Mouse (Mus musculus): ENCODE measurements around the gene Kansl1l. TPM values are rescaled to one million over a fixed set of nuclear protein-coding genes. Genes with fewer than 3 reads are reported as not detected.
"Not testable (repeated sequence)": the region's sequence is repeated elsewhere in the genome, so short reads cannot be mapped to it uniquely, and the experiment has no call there.

Gene Kansl1l
- polyA plus RNA-seq, 1 experiment: not detected

DNA sequence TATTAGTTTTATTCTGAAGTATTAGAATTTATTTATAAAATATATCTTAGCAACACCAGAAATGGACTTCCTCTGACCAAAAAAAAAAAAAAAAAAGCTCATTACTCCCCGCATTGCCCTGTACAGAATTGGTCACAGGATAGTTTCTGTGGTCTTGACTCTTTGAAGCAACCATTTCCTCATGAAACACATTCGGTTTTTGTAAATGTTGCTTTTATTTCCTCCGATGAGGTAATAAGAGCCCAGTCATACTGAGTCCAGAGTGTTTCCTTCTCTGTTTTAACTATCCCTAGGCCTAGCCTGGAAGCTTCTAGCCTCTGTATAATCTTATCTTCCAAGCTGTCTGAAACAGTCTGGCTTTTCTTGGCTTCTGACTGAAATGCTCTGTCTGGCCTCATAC, 104.5 kb downstream of the Kansl1l start:
- TF ChIP-seq POLR2A (IDR thresholded peaks at IDR 0.05; ENCODE audit: insufficient read depth, low read depth, low read length) (no peak), CTCF (IDR thresholded peaks at IDR 0.05; ENCODE audit: insufficient read depth, low read depth, low read length) (no peak)
- WGBS: 92% methylated on average over 3 of the region's 3 CpGs
- H3K4me3 ChIP-seq (ENCODE audit: insufficient read depth, low read depth, low read length): no peak overlapping the region
- H3K27ac ChIP-seq (ENCODE audit: insufficient read depth, low read depth, low read length): no peak overlapping the region
- H3K4me1 ChIP-seq (ENCODE audit: control insufficient read depth, insufficient read depth, low read length): no peaks in the 10 kb centered on the region

- WGBS: 52% methylated on average over 6 of the region's 6 CpGs
Measured at GRCm38 (mm10) chr1:66704523-66704922, 112.8 kb downstream of the Kansl1l start.

DNA sequence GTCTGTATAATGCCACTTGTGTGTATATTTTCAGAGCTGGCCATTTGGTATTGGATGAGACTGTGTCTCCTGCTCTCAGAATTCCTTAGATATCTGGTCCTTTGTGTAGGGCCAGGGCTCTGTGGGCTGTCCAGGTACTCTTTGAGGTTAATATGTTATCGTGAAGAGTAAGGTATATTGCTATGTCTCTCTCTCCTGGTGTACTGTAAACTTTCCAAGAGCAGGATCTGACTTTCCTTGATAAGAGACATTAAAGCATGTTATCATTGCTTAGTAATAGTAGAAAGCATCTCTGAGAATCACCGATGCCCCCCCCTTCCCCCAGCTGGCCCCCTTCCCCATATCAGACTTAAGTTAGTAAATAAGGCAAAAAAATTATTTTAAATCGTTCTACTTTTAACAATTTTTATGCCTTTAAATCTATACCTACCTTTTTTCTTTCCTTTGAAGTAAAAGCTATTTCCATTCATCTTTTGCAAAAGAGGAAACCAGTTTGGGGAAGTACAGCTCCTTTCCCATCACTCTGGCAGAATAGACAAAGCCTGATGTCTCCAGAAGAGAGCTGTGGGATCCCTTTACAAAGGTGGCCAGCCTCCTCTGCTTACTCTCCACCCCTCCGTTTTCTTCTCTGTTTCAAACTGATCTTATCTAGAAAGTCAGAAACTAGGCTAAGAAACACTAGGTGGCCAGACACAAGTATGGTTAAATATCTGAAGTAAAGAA, 114.6 kb downstream of the Kansl1l start:
- TF ChIP-seq CTCF (IDR thresholded peaks at IDR 0.05; ENCODE audit: insufficient read depth, low read depth, low read length): no peak
- TF ChIP-seq POLR2A (IDR thresholded peaks at IDR 0.05; ENCODE audit: insufficient read depth, low read depth, low read length): no peak
- WGBS: 91% methylated on average over 4 of the region's 4 CpGs
- no peak overlapping the region for H3K27ac ChIP-seq (ENCODE audit: insufficient read depth, low read depth, low read length)
- H3K4me1 ChIP-seq (ENCODE audit: control insufficient read depth, insufficient read depth, low read length): peaks cover 2% of the 10 kb centered on the region; the same call in 1 of the 2 replicates
- H3K4me3 ChIP-seq (ENCODE audit: insufficient read depth, low read depth, low read length): no peak overlapping the region

More at GRCm38 (mm10) chr1:66704523-66704922, 112.8 kb downstream of the Kansl1l start:
- Histone ChIP-seq H3K4me3 (ENCODE audit: insufficient read depth, low read depth, low read length) (no peak overlapping the region), H3K27ac (ENCODE audit: insufficient read depth, low read depth, low read length) (no peak overlapping the region), H3K4me1 (ENCODE audit: control insufficient read depth, insufficient read depth, low read length) (peaks cover 2% of the 10 kb centered on the region; the same call in 1 of the 2 replicates)
- TF ChIP-seq POLR2A (IDR thresholded peaks at IDR 0.05; ENCODE audit: insufficient read depth, low read depth, low read length): no peak
- TF ChIP-seq CTCF (IDR thresholded peaks at IDR 0.05; ENCODE audit: insufficient read depth, low read depth, low read length): no peak

DNA sequence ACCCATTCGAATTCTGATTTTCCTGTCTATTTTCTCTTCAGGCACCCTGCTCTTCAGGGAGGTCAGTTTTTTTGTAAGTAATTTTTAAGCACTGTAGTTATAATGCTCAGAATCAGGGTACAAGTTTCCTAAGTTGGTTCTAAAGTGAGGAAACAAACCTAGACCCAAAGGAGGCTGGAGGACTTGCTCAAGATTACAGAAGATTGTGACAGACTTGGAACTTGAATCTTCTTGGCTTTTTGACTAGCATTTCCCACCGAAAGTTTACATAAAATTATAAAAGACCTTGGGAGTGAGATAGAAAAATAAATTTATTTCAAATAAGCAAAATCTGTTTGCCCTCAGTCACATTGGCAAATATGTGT, 115.8 kb downstream of the Kansl1l start:
- Histone ChIP-seq H3K27ac (ENCODE audit: insufficient read depth, low read depth, low read length) (no peak overlapping the region), H3K4me3 (ENCODE audit: insufficient read depth, low read depth, low read length) (peak overlapping the region; percentile 76), H3K4me1 (ENCODE audit: control insufficient read depth, insufficient read depth, low read length) (peaks cover 2% of the 10 kb centered on the region; the same call in 1 of the 2 replicates)
- 25% methylated on average over 2 of the region's 2 CpGs for WGBS
- TF ChIP-seq CTCF (IDR thresholded peaks at IDR 0.05; ENCODE audit: insufficient read depth, low read depth, low read length) (no peak), POLR2A (IDR thresholded peaks at IDR 0.05; ENCODE audit: insufficient read depth, low read depth, low read length) (no peak)

GRCm38 (mm10) chr1:66700693-66701575, 116.4 kb downstream of the Kansl1l start, which contains the start of gene Rpe:
Gene Rpe, plus strand, starts transcription at chr1:66700831.
- TF ChIP-seq POLR2A (IDR thresholded peaks at IDR 0.05; ENCODE audit: insufficient read depth, low read depth, low read length): peak; percentile 84
- TF ChIP-seq CTCF (IDR thresholded peaks at IDR 0.05; ENCODE audit: insufficient read depth, low read depth, low read length): no peak
- WGBS: under 1% methylated on average over 73 of the region's 73 CpGs
- peak within 1 kb of the TSS; percentile 76 for H3K4me3 ChIP-seq (ENCODE audit: insufficient read depth, low read depth, low read length)
- H3K27ac ChIP-seq (ENCODE audit: insufficient read depth, low read depth, low read length): peak within 1 kb of the TSS; percentile 24; the same call in 1 of the 2 replicates
- peaks cover 2% of the 10 kb centered on the region; the same call in 1 of the 2 replicates for H3K4me1 ChIP-seq (ENCODE audit: control insufficient read depth, insufficient read depth, low read length)

DNA sequence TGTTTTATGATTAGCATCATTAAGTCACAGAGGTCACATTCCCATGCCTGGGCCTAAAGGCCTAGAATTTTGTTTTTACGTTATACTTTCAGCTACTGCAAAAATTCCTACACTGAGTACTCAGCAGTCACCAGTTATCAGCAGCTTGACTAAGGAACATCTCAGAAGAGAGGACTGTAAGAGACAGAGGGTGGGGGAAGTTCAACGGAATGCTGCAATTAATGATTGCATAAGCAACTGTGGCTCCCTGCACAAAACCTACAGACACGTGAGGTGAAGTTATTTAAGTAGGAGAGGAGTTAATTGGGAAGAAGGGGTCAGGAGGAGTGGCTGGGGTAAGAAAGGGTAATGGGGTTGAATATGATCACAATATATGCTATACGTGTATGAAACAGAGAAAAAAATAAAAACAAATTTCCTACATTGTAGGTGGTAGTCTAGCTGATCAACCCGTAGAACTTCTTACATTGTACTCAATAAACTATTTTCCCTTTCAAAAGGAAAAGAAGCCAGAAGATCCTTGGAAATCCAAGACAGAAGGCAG, 117.1 kb downstream of the Kansl1l start:
- TF ChIP-seq POLR2A (IDR thresholded peaks at IDR 0.05; ENCODE audit: insufficient read depth, low read depth, low read length) (no peak), CTCF (IDR thresholded peaks at IDR 0.05; ENCODE audit: insufficient read depth, low read depth, low read length) (no peak)
- Histone ChIP-seq H3K27ac (ENCODE audit: insufficient read depth, low read depth, low read length) (peak overlapping the region; percentile 24; the same call in 1 of the 2 replicates), H3K4me3 (ENCODE audit: insufficient read depth, low read depth, low read length) (peak overlapping the region; percentile 76), H3K4me1 (ENCODE audit: control insufficient read depth, insufficient read depth, low read length) (peaks cover 2% of the 10 kb centered on the region; the same call in 1 of the 2 replicates)
- WGBS: 26% methylated on average over 5 of the region's 5 CpGs

DNA sequence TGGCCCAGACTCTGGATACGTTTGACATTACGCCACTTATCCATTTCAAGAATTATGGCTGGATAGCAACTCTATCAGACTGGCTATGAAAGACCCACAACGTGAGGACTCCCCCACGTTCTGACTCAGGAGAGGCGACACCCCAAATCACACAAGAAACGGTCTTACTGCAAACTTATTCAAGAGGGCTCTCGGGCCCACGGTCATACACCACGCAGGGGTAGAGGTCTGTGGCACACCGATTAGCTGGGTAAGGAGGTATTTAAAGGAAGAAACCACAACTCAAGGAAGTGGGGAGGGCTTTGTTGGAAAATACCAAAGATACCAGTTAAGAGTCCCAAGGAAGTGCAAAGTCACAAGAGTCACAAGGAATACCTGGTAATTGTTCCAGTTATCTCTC, 117.7 kb downstream of the Kansl1l start:
- H3K4me3 ChIP-seq (ENCODE audit: insufficient read depth, low read depth, low read length); H3K4me1 ChIP-seq (ENCODE audit: control insufficient read depth, insufficient read depth, low read length); H3K27ac ChIP-seq (ENCODE audit: insufficient read depth, low read depth, low read length): not testable (repeated sequence)
- WGBS: 89% methylated on average over 10 of the region's 10 CpGs

DNA sequence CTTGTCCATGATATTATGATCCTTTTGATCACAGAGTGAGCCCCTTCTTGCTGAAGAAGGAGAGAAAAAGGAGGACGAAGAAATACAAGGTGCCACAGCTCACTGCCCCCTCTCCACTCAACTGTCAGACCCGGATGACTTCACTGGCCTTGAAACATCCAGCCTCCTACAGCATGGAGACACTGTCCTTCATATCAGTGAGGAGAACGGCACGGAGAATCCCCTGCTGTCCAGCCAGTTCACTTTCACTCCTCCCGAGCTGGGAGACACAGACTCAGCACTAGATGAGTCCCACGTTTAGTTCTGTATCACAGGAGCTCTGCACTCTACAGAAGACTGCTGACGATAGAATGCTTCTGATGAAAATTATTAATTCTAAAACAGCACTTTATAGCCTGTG, 122.1 kb downstream of the Kansl1l start:
- TF ChIP-seq POLR2A (IDR thresholded peaks at IDR 0.05; ENCODE audit: insufficient read depth, low read depth, low read length) (no peak), CTCF (IDR thresholded peaks at IDR 0.05; ENCODE audit: insufficient read depth, low read depth, low read length) (no peak)
- H3K4me1 ChIP-seq (ENCODE audit: control insufficient read depth, insufficient read depth, low read length): no peaks in the 10 kb centered on the region
- no peak overlapping the region for H3K4me3 ChIP-seq (ENCODE audit: insufficient read depth, low read depth, low read length)
- WGBS: 65% methylated on average over 7 of the region's 7 CpGs
- no peak overlapping the region for H3K27ac ChIP-seq (ENCODE audit: insufficient read depth, low read depth, low read length)

GRCm38 (mm10) chr1:66694266-66694665, 123.1 kb downstream of the Kansl1l start:
- H3K4me1 ChIP-seq (ENCODE audit: control insufficient read depth, insufficient read depth, low read length): no peaks in the 10 kb centered on the region
- no peak overlapping the region for H3K4me3 ChIP-seq (ENCODE audit: insufficient read depth, low read depth, low read length)
- 81% methylated on average over 5 of the region's 5 CpGs for WGBS
- H3K27ac ChIP-seq (ENCODE audit: insufficient read depth, low read depth, low read length): no peak overlapping the region
- TF ChIP-seq POLR2A (IDR thresholded peaks at IDR 0.05; ENCODE audit: insufficient read depth, low read depth, low read length) (no peak), CTCF (IDR thresholded peaks at IDR 0.05; ENCODE audit: insufficient read depth, low read depth, low read length) (no peak)

Data from olfactory bulb, adult 2 months (tissue).